12 mouse cellular contexts compared by ENCODE assay signal in genomic region chr16:14420496-14421132, GRCm38 (mm10).
"Had no signal": no experiment of that assay in that cellular context is flagged by ENCODE, and none has a peak within 500 bp of the region (broad histone marks: within the 10 kb centered on the region; RNA-seq: fewer than 3 reads in every experiment).

No protein-coding gene starts in this region.

- ATAC-seq: intestine, embryonic 15.5 days; lung, postnatal 0 days; midbrain, embryonic 15.5 days had no signal

- H3K36me3 ChIP-seq: intestine, embryonic 15.5 days had no signal

- H3K9ac ChIP-seq: hindbrain, embryonic 14.5 days; intestine, embryonic 15.5 days; limb, embryonic 15.5 days; liver, embryonic 14.5 days; midbrain, embryonic 15.5 days; neural tube, embryonic 12.5 days had no signal

- H3K4me3 ChIP-seq: intestine, embryonic 15.5 days; left cerebral cortex, adult 2 months; limb, embryonic 15.5 days; midbrain, embryonic 10.5 days; midbrain, embryonic 15.5 days; neural tube, embryonic 12.5 days had no signal

- H3K4me2 ChIP-seq: hindbrain, embryonic 14.5 days; intestine, embryonic 15.5 days; limb, embryonic 15.5 days; midbrain, embryonic 15.5 days; neural tube, embryonic 12.5 days had no signal

- H3K27me3 ChIP-seq: intestine, embryonic 15.5 days; limb, embryonic 15.5 days; midbrain, embryonic 15.5 days; neural tube, embryonic 12.5 days had no signal

- H3K4me1 ChIP-seq: intestine, embryonic 15.5 days; limb, embryonic 15.5 days; midbrain, embryonic 10.5 days; midbrain, embryonic 15.5 days; neural tube, embryonic 12.5 days had no signal

- H3K27ac ChIP-seq: hindbrain, embryonic 14.5 days; intestine, embryonic 15.5 days; left cerebral cortex, adult 2 months; limb, embryonic 15.5 days; liver, embryonic 14.5 days; midbrain, embryonic 10.5 days; midbrain, embryonic 15.5 days; neural tube, embryonic 12.5 days had no signal

- DNase-seq: lung, adult 18-20 months; lung, postnatal 36 days; thymus, postnatal 36 days had no signal

- H3K9me3 ChIP-seq: intestine, embryonic 15.5 days; limb, embryonic 15.5 days; midbrain, embryonic 10.5 days; midbrain, embryonic 15.5 days; neural tube, embryonic 12.5 days had no signal
